In genomic region chr5:65107773-65108432, GRCm38 (mm10) we compare ENCODE assay signal across 8 mouse cellular contexts. TPM values are rescaled to one million over a fixed set of nuclear protein-coding genes. Genes with fewer than 3 reads are reported as not detected.
DNase-seq lines count a peak whose midpoint lies in the region; ATAC-seq and TF ChIP-seq lines count a peak whose summit lies in the region.

No protein-coding gene starts in this region.

- H3K9ac ChIP-seq in hindbrain, postnatal 0 days (replicated peaks; ENCODE audit: low read length) = peak overlapping the region; percentile 87
- peak overlapping the region; percentile 89 for H3K9ac ChIP-seq in liver, postnatal 0 days (replicated peaks)
- peak overlapping the region; percentile 86 for H3K9ac ChIP-seq in neural tube, embryonic 13.5 days

- peak overlapping the region; percentile 82 for H3K4me3 ChIP-seq in hindbrain, postnatal 0 days (ENCODE audit: low read length)
- H3K4me3 ChIP-seq in liver, postnatal 0 days (ENCODE audit: low read depth, low read length) = peak overlapping the region; percentile 79
- H3K4me3 ChIP-seq in neural tube, embryonic 13.5 days = peak overlapping the region; percentile 69

- H3K4me1 ChIP-seq in hindbrain, postnatal 0 days (ENCODE audit: insufficient read depth, low read length) = no peaks in the 10 kb centered on the region
- H3K4me1 ChIP-seq in liver, postnatal 0 days (ENCODE audit: insufficient read depth) = peaks cover 9% of the 10 kb centered on the region; the same call in 1 of the 2 replicates
- peaks cover 11% of the 10 kb centered on the region for H3K4me1 ChIP-seq in neural tube, embryonic 13.5 days (replicated peaks)

- no peak for TF ChIP-seq CTCF in hindbrain, postnatal 0 days (IDR thresholded peaks at IDR 0.05; ENCODE audit: low read depth)
- no peak for TF ChIP-seq CTCF in liver, postnatal 0 days (IDR thresholded peaks at IDR 0.05; ENCODE audit: low read depth)

- no peak; the same call in none of the 2 replicates for ATAC-seq in hindbrain, postnatal 0 days
- peak; percentile 50 for ATAC-seq in liver, postnatal 0 days
- ATAC-seq in neural tube, embryonic 13.5 days (ENCODE audit: low read depth) = no peak

- TF ChIP-seq EP300 in liver, postnatal 0 days (IDR thresholded peaks at IDR 0.05; ENCODE audit: low read depth) = no peak

- H3K4me2 ChIP-seq in hindbrain, postnatal 0 days (ENCODE audit: low read depth, low read length) = peak overlapping the region; percentile 85
- H3K4me2 ChIP-seq in liver, postnatal 0 days (ENCODE audit: low read depth, low read length) = peak overlapping the region; percentile 93
- peak overlapping the region; percentile 74 for H3K4me2 ChIP-seq in neural tube, embryonic 13.5 days

- H3K27ac ChIP-seq in hindbrain, postnatal 0 days = peak overlapping the region; percentile 77
- peak overlapping the region; percentile 93 for H3K27ac ChIP-seq in liver, postnatal 0 days (ENCODE audit: low read depth)
- H3K27ac ChIP-seq in neural tube, embryonic 13.5 days (replicated peaks) = peak overlapping the region; percentile 78

- WGBS in hindbrain, postnatal 0 days = 2% methylated on average over 33 of the region's 42 CpGs
- 1% methylated on average over 40 of the region's 42 CpGs for WGBS in liver, postnatal 0 days (ENCODE audit: insufficient replicate concordance)
- 3% methylated on average over 35 of the region's 42 CpGs for WGBS in neural tube, embryonic 13.5 days

- H3K36me3 ChIP-seq in hindbrain, postnatal 0 days (ENCODE audit: insufficient read depth, low read length) = no peaks in the 10 kb centered on the region
- no peaks in the 10 kb centered on the region for H3K36me3 ChIP-seq in liver, postnatal 0 days (replicated peaks; ENCODE audit: insufficient read depth, low read length)
- H3K36me3 ChIP-seq in neural tube, embryonic 13.5 days = no peaks in the 10 kb centered on the region

- intact Hi-C loops in gastrocnemius, postnatal 14 days (cut with DNase I; ENCODE audit: low total_unique reads) = no loop called here

- H3K27me3 ChIP-seq in hindbrain, postnatal 0 days (ENCODE audit: insufficient read depth, low read length) = no peaks in the 10 kb centered on the region
- no peaks in the 10 kb centered on the region for H3K27me3 ChIP-seq in liver, postnatal 0 days (ENCODE audit: insufficient read depth, low read length)
- no peaks in the 10 kb centered on the region for H3K27me3 ChIP-seq in neural tube, embryonic 13.5 days

- no peaks in the 10 kb centered on the region for H3K9me3 ChIP-seq in hindbrain, postnatal 0 days (ENCODE audit: low read length)
- no peaks in the 10 kb centered on the region for H3K9me3 ChIP-seq in liver, postnatal 0 days (ENCODE audit: low read length)
- H3K9me3 ChIP-seq in neural tube, embryonic 13.5 days = no peaks in the 10 kb centered on the region

- DNase-seq in ovary, postnatal 10 days (ENCODE audit: low spot score) = peak; percentile 7
- DNase-seq in ovary, adult 18-20 months (ENCODE audit: low spot score) = no peak
- DNase-seq in brain, adult 2 months (ENCODE audit: low read depth, low spot score) = peak; percentile 14
- DNase-seq in gastrocnemius, postnatal 14 days = peak; percentile 34
- peak; percentile 16 for DNase-seq in hindbrain, postnatal 0 days (ENCODE audit: low spot score)
- peak; percentile 61 for DNase-seq in liver, postnatal 0 days
- peak; percentile 32 for DNase-seq in urinary bladder, postnatal 25 days (ENCODE audit: low spot score)

RNA-seq across cellular contexts. Expression of gene Klhl5, which starts 0.6 kb away (rescaled TPM):
- total RNA-seq in gastrocnemius, postnatal 14 days (2021) = 10 to 100 TPM in 1 of 2 experiments, 1 to 10 TPM in 1; 9.0 to 10.0 TPM
- 47.8 and 49.1 TPM in 2 replicates for total RNA-seq in hindbrain, postnatal 0 days (2014; rRNA removed)
- polyA plus RNA-seq in hindbrain, postnatal 0 days (2015; fragmentation: Nextera tagmentation; extraction: Ambion mirVana) = 49.8 and 53.3 TPM in 2 replicates
- polyA plus RNA-seq in liver, postnatal 0 days (2015; fragmentation: Nextera tagmentation; extraction: Ambion mirVana) = 5.2 and 5.6 TPM in 2 replicates
- 55.8 and 60.8 TPM in 2 replicates for polyA plus RNA-seq in neural tube, embryonic 13.5 days (2015; fragmentation: Nextera tagmentation; extraction: Ambion mirVana)

RNA-seq across cellular contexts. Expression of gene Tmem156, which starts 16.0 kb away (rescaled TPM):
- total RNA-seq in gastrocnemius, postnatal 14 days (2021) = not detected
- total RNA-seq in hindbrain, postnatal 0 days (2014; rRNA removed) = 0.21 TPM in 1 of 2 replicates, not detected in the other
- polyA plus RNA-seq in hindbrain, postnatal 0 days (2015; fragmentation: Nextera tagmentation; extraction: Ambion mirVana) = 0.13 TPM in 1 of 2 replicates, not detected in the other
- 0.67 and 1.2 TPM in 2 replicates for polyA plus RNA-seq in liver, postnatal 0 days (2015; fragmentation: Nextera tagmentation; extraction: Ambion mirVana)
- polyA plus RNA-seq in neural tube, embryonic 13.5 days (2015; fragmentation: Nextera tagmentation; extraction: Ambion mirVana) = not detected in 2 replicates
